Mouse (Mus musculus): ENCODE measurements around the gene Tmem208. TPM values are rescaled to one million over a fixed set of nuclear protein-coding genes. Genes with fewer than 3 reads are reported as not detected.
"Not testable (repeated sequence)": the region's sequence is repeated elsewhere in the genome, so short reads cannot be mapped to it uniquely, and the experiment has no call there.

The Tmem208 gene
- total and polyA plus RNA-seq, 2 experiments from 2014 or later: 76.4 to 126 TPM

DNA sequence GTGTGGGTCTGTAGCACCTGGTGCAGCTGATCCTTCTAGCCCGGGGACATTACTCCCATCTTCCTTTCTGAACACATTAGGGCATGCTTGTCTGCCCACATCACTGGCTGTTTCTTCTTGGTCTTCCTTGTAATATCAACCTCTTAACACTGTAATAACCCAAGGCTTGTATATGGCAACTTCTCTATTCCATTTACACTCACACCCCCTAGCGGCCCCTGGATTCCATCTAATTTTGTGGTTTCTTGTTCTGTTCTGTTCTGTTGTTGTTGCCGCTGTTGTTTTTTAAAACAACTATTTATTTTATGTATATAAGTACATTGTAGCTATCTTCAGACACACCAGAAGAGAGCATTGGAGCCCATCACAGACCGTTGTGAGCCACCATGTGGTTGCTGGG, 39.2 kb upstream of the Tmem208 start:
- no peak for ATAC-seq
- Histone ChIP-seq H3K27ac (ENCODE audit: low read depth, low read length) (no peak overlapping the region), H3K27me3 (ENCODE audit: insufficient read depth, low read length) (no peaks in the 10 kb centered on the region), H3K4me3 (ENCODE audit: low read depth, low read length) (no peak overlapping the region), H3K4me1 (ENCODE audit: insufficient read depth) (peaks cover 29% of the 10 kb centered on the region), H3K9me3 (ENCODE audit: low read length) (no peaks in the 10 kb centered on the region), H3K9ac (no peak overlapping the region), H3K4me2 (ENCODE audit: low read depth) (peak overlapping the region; percentile 69), H3K36me3 (ENCODE audit: insufficient read depth) (peaks cover 28% of the 10 kb centered on the region)
- 91% methylated on average over 4 of the region's 4 CpGs for WGBS
- no peak for TF ChIP-seq CTCF (IDR thresholded peaks at IDR 0.05; ENCODE audit: low read depth)
- no peak for DNase-seq

DNA sequence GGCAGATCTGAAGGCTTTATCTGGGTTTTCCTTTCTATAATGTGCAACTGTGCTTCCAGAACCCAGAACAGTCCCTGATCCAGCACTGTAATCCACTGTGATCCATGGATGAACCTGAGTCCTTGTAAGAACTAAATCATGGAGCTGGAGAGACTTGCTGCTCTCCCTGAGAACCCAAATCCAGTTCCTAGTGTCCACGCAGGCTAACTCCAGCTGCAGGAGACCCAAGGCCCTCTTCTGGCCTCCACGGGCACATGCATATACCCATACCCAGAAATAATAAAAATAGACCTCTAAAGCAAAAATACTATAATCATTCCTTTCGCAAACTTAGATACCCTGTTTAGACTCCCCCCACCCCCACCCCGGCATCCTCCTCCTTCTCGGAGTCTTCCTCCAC, 37.9 kb upstream of the Tmem208 start:
- Histone ChIP-seq H3K4me3 (ENCODE audit: low read depth, low read length) (peak overlapping the region; percentile 62), H3K4me1 (ENCODE audit: insufficient read depth) (peaks cover 29% of the 10 kb centered on the region), H3K4me2 (ENCODE audit: low read depth) (peak overlapping the region; percentile 69), H3K9ac (peak overlapping the region; percentile 83), H3K27ac (ENCODE audit: low read depth, low read length) (peak overlapping the region; percentile 97; the same call in 1 of the 2 replicates), H3K36me3 (ENCODE audit: insufficient read depth) (peaks cover 16% of the 10 kb centered on the region), H3K9me3 (ENCODE audit: low read length) (no peaks in the 10 kb centered on the region), H3K27me3 (ENCODE audit: insufficient read depth, low read length) (no peaks in the 10 kb centered on the region)
- WGBS: 77% methylated on average over 5 of the region's 5 CpGs
- ATAC-seq (no peak), DNase-seq (no peak)
- TF ChIP-seq CTCF (IDR thresholded peaks at IDR 0.05; ENCODE audit: low read depth): peak; percentile 17; the same call in 1 of the 2 replicates

- Histone ChIP-seq H3K4me3 (ENCODE audit: low read depth, low read length) (peak overlapping the region; percentile 62), H3K27ac (ENCODE audit: low read depth, low read length) (peak overlapping the region; percentile 97), H3K4me1 (ENCODE audit: insufficient read depth) (peaks cover 29% of the 10 kb centered on the region), H3K4me2 (ENCODE audit: low read depth) (peak overlapping the region; percentile 69), H3K9ac (peak overlapping the region; percentile 83), H3K9me3 (ENCODE audit: low read length) (no peaks in the 10 kb centered on the region), H3K27me3 (ENCODE audit: insufficient read depth, low read length) (no peaks in the 10 kb centered on the region), H3K36me3 (ENCODE audit: insufficient read depth) (0 out of 2 replicates have a peak, but pooled peaks cover 11% of the 10 kb centered on the region)
- peak; percentile 94 for ATAC-seq
- DNase-seq: peak; percentile 99
- under 1% methylated on average over 53 of the region's 53 CpGs for WGBS
- TF ChIP-seq CTCF (IDR thresholded peaks at IDR 0.05; ENCODE audit: low read depth): peak; percentile 51
These were observed 37.0 kb upstream of the Tmem208 start for GRCm38 (mm10) chr8:105288958-105289732.

DNA sequence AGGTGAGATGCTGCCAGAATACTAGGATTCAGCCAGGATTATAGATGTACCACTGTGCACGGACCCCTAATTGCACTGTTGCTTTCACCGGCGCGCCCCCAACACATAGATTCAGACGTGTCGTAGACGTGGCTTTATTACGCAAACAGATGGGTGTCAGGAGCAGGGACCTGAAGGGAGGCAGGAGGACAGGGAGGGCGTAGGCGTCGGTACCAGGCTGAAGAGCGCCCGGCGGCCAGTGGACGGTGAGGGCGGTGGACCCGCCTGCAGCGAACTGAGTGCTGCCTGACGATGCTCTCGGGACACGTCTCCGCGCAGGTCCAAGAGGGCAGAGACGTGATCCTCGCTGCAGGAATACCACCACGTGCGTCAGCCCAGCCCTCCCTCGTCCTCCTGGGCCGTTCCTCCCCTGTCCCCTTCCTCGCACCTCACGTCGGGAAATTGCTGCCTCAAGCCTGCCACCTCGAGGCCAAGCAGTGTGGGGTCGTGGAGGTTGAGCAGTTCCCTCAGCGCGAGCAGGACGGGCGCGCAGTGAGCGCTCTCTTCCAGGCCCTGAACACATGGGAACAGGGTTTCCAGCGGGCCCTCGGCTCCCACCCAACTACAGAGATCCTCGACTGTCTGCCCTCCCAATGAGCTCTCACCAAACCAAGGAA, 36.2 kb upstream of the Tmem208 start, which contains the start of gene 4931428F04Rik:
TSS of gene 4931428F04Rik (minus strand) at position 60 of the 656 bp plus-strand sequence.
- no peaks in the 10 kb centered on the region for H3K27me3 ChIP-seq (ENCODE audit: insufficient read depth, low read length)
- H3K4me3 ChIP-seq (ENCODE audit: low read depth, low read length): peak within 1 kb of the TSS; percentile 62
- ATAC-seq (peak; percentile 42), DNase-seq (peak; percentile 67)
- H3K4me2 ChIP-seq (ENCODE audit: low read depth): peak within 1 kb of the TSS; percentile 69
- peak within 1 kb of the TSS; percentile 97 for H3K27ac ChIP-seq (ENCODE audit: low read depth, low read length)
- 0 out of 2 replicates have a peak, but pooled peaks cover 7% of the 10 kb centered on the region for H3K36me3 ChIP-seq (ENCODE audit: insufficient read depth)
- H3K9ac ChIP-seq: peak within 1 kb of the TSS; percentile 83
- peak; percentile 83 for TF ChIP-seq CTCF (IDR thresholded peaks at IDR 0.05; ENCODE audit: low read depth)
- peaks cover 29% of the 10 kb centered on the region for H3K4me1 ChIP-seq (ENCODE audit: insufficient read depth)
- H3K9me3 ChIP-seq (ENCODE audit: low read length): no peaks in the 10 kb centered on the region
- 4% methylated on average over 43 of the region's 43 CpGs for WGBS

- H3K27ac ChIP-seq (ENCODE audit: low read depth, low read length): no peak overlapping the region
- DNase-seq: peak; percentile 82
- no peaks in the 10 kb centered on the region for H3K9me3 ChIP-seq (ENCODE audit: low read length)
- H3K9ac ChIP-seq: peak overlapping the region; percentile 83; the same call in 1 of the 2 replicates
- H3K4me1 ChIP-seq (ENCODE audit: insufficient read depth): peaks cover 29% of the 10 kb centered on the region
- H3K27me3 ChIP-seq (ENCODE audit: insufficient read depth, low read length): no peaks in the 10 kb centered on the region
- 7% methylated on average over 31 of the region's 31 CpGs for WGBS
- H3K36me3 ChIP-seq (ENCODE audit: insufficient read depth): no peaks in the 10 kb centered on the region
- peak; percentile 89 for TF ChIP-seq CTCF (IDR thresholded peaks at IDR 0.05; ENCODE audit: low read depth)
- peak overlapping the region; percentile 62 for H3K4me3 ChIP-seq (ENCODE audit: low read depth, low read length)
- no peak for ATAC-seq
- H3K4me2 ChIP-seq (ENCODE audit: low read depth): peak overlapping the region; percentile 69
These were observed 35.4 kb upstream of the Tmem208 start for GRCm38 (mm10) chr8:105290554-105291314.

- H3K36me3 ChIP-seq (ENCODE audit: insufficient read depth); DNase-seq; H3K9ac ChIP-seq; H3K4me2 ChIP-seq (ENCODE audit: low read depth); H3K4me3 ChIP-seq (ENCODE audit: low read depth, low read length); H3K27me3 ChIP-seq (ENCODE audit: insufficient read depth, low read length); ATAC-seq; H3K9me3 ChIP-seq (ENCODE audit: low read length); H3K27ac ChIP-seq (ENCODE audit: low read depth, low read length): not testable (repeated sequence)
- H3K4me1 ChIP-seq (ENCODE audit: insufficient read depth): peaks cover 26% of the 10 kb centered on the region
- WGBS: 89% methylated on average over 8 of the region's 8 CpGs
These were observed 34.8 kb upstream of the Tmem208 start for GRCm38 (mm10) chr8:105291364-105291763.

GRCm38 (mm10) chr8:105291802-105292201, 34.4 kb upstream of the Tmem208 start:
- ATAC-seq; DNase-seq; H3K27me3 ChIP-seq (ENCODE audit: insufficient read depth, low read length); H3K27ac ChIP-seq (ENCODE audit: low read depth, low read length); H3K36me3 ChIP-seq (ENCODE audit: insufficient read depth); H3K9me3 ChIP-seq (ENCODE audit: low read length); H3K4me3 ChIP-seq (ENCODE audit: low read depth, low read length); H3K4me2 ChIP-seq (ENCODE audit: low read depth); H3K9ac ChIP-seq: not testable (repeated sequence)
- peaks cover 21% of the 10 kb centered on the region for H3K4me1 ChIP-seq (ENCODE audit: insufficient read depth)
- 70% methylated on average over 3 of the region's 3 CpGs for WGBS
